Mouse (Mus musculus) heart, embryonic 10.5 days (tissue): ENCODE data around the gene Mfap3. TPM values are rescaled to one million over a fixed set of nuclear protein-coding genes. Genes with fewer than 3 reads are reported as not detected.
"Not testable (repeated sequence)": the region's sequence is repeated elsewhere in the genome, so short reads cannot be mapped to it uniquely, and the experiment has no call there.

Source experiments
- DNase-seq: peaks from one replicate; pipeline ENCODE4 v3.0.0-alpha.2; 2017; ENCODE audit warnings: low spot score
- H3K27ac ChIP-seq: fragments of 300-500 bp; sonication (generic); 2 replicates; pipeline ENCODE4 v1.5.1; 2016; ENCODE audit warnings: mild to moderate bottlenecking
- H3K27me3 ChIP-seq: fragments of 300-500 bp; sonication (generic); 2 replicates; pipeline ENCODE4 v1.6.1; 2016; ENCODE audit warnings: mild to moderate bottlenecking; ENCODE audit not compliant: poor library complexity, insufficient read depth, severe bottlenecking
- H3K36me3 ChIP-seq: fragments of 300-500 bp; sonication (generic); 2 replicates; pipeline ENCODE4 v1.6.1; 2016; ENCODE audit warnings: mild to moderate bottlenecking, moderate library complexity
- H3K4me1 ChIP-seq: fragments of 300-500 bp; sonication (generic); 2 replicates; pipeline ENCODE4 v1.6.1; 2016; ENCODE audit warnings: mild to moderate bottlenecking
- H3K4me3 ChIP-seq: fragments of 300-500 bp; sonication (generic); 2 replicates; pipeline ENCODE4 v1.5.1; 2016; ENCODE audit warnings: mild to moderate bottlenecking, moderate library complexity
- H3K9me3 ChIP-seq: fragments of 300-500 bp; sonication (generic); 2 replicates; pipeline ENCODE4 v1.6.1; 2016; ENCODE audit warnings: mild to moderate bottlenecking, moderate library complexity
- WGBS: fragments of 180-500 bp; shearing (Covaris S2); methylation state at CpG from one replicate; pipeline ENCODE4 v1.1.7; 2016; 5-methylcytosine and 5-hydroxymethylcytosine counted together
- polyA plus RNA-seq: library from polyadenylated mRNA; unstranded; fragments of >200 nt; fragmentation: Nextera tagmentation; extraction: Ambion mirVana; gene quantifications from 2 replicates; pipeline ENCODE4 v1.2.1, GENCODE M21; 2016

The Mfap3 gene
- polyA plus RNA-seq, 1 experiment from 2014 or later, result 40.8 TPM

DNA sequence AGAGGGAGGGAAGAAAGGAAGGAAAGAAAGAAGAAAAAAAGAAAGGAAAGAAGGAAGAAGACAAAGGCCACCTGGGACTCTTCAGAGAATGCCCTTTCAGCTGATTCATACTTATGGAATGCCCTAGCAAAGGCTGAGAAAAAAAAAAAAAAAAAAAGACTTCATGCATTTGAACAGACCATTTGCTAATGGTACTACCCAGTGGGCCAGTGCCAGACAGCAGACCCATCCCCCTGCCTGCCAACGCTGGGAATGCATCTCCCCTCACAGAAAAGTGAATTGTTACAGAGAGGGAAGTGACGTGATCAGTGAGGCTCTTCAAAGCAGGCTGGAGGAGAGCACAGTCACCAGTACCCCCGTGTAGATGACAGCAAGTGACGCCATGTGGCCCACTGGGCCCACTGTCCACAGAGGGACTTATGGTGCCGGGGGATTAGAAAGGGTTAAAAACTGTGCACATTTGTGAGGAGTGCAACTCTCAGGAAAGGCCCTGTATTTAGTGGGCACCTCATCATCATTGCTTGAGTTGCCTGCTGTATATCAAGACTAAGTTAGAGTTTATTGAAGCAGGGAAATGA is 21.5 kb downstream of the Mfap3 start:
- no peak for DNase-seq
- Histone ChIP-seq H3K4me3 (no peak overlapping the region), H3K27ac (no peak overlapping the region), H3K4me1 (no peaks in the 10 kb centered on the region), H3K27me3 (no peaks in the 10 kb centered on the region), H3K9me3 (no peaks in the 10 kb centered on the region), H3K36me3 (no peaks in the 10 kb centered on the region)
- WGBS, result 71% methylated on average over 5 of the region's 5 CpGs

DNA sequence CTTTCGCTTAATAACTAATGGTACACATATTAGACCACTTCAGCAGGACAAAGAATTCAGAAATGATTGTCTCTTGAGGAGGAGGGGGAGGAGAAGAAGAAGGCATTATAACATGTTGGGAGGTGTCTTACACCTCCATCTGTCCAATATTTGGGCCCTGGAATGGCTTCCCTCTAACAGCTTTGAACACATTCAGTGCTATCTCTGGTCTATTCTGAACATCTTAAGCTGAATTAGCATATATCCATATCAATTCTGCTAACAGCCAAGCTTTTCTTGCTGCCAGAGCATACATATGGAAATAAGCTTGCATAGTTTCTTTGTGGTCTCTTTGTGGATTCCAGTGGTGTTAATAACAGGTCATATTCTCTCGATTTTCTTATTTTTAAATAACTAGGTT is 22.2 kb downstream of the Mfap3 start:
- no peaks in the 10 kb centered on the region for H3K27me3 ChIP-seq
- no peak overlapping the region for H3K27ac ChIP-seq
- DNase-seq, result no peak
- no peak overlapping the region for H3K4me3 ChIP-seq
- no peaks in the 10 kb centered on the region for H3K4me1 ChIP-seq
- no peaks in the 10 kb centered on the region for H3K36me3 ChIP-seq
- WGBS, result 90% methylated on average over 2 of the region's 2 CpGs
- no peaks in the 10 kb centered on the region for H3K9me3 ChIP-seq

DNA sequence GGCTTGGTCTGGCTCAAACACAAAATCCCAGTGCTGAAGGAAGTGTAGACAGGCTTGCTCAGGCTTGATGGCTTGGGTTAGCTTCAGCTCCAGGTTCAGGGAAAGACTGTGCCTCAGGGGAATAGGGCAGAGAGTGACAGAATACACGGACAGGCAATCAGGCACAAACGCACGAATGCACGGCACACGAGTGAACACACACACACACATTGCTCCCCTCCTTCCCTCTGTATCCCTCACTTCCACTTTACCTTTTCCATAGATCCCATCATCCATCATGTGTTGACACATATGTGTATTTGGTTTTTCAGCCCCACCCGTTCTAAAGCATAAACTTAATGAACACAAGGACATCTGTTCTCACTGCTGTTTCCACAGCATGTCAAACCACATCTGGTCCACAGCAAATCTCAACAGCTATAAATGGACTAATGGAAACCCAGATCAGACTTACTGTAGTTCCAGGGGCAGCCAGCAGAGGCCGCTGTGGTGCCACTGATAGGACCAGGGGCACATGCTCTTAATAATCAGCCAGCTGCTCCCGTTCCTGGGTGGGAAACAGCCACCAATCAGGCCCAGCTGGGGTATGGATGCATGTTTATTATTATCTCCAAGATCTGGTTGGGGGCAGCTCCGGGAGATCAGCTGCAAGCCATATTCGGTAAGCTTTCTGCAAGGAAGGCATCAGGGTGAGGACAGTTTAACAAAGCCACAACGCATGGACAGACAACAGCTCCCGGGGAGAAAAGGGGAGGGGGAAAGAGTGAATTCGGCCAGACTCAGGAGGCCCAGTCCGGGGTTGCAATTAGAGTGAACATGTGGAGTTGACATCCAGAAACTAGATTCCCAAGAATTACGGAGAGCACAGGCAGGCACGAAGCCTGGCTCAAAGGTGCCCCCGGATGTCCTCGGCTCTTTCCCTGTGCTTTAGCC is 30.4 kb downstream of the Mfap3 start:
- peak; percentile 90 for DNase-seq
- Histone ChIP-seq H3K27ac (no peak overlapping the region), H3K27me3 (no peaks in the 10 kb centered on the region), H3K9me3 (no peaks in the 10 kb centered on the region), H3K4me3 (peak overlapping the region; percentile 22; the same call in 1 of the 2 replicates), H3K36me3 (no peaks in the 10 kb centered on the region), H3K4me1 (peaks cover 4% of the 10 kb centered on the region)
- 39% methylated on average over 18 of the region's 18 CpGs for WGBS

DNA sequence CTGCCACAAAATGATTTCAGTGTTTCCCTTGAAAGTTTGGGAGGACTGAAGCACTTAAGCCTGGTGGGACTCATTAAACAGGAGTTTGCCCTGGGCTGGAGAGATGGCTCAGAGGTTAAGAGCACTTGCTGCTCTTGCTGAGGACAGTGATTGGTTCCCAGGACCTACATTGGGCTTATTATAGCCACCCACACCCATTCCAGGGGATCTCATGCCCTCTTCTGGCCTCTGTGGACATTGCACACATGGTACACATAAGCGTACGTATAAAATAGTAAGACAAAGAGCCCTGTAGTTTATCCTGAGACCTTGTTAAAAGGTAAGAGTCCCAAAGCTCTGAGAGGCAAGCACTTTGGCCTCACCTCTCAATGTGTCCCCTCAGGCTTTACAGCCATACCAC is 31.8 kb downstream of the Mfap3 start:
- Histone ChIP-seq H3K4me1 (peaks cover 4% of the 10 kb centered on the region), H3K36me3 (no peaks in the 10 kb centered on the region), H3K27me3 (no peaks in the 10 kb centered on the region), H3K4me3 (no peak overlapping the region), H3K9me3 (no peaks in the 10 kb centered on the region), H3K27ac (no peak overlapping the region)
- 91% methylated on average over 2 of the region's 2 CpGs for whole genome bisulfite sequencing
- DNase-seq, result no peak

DNA sequence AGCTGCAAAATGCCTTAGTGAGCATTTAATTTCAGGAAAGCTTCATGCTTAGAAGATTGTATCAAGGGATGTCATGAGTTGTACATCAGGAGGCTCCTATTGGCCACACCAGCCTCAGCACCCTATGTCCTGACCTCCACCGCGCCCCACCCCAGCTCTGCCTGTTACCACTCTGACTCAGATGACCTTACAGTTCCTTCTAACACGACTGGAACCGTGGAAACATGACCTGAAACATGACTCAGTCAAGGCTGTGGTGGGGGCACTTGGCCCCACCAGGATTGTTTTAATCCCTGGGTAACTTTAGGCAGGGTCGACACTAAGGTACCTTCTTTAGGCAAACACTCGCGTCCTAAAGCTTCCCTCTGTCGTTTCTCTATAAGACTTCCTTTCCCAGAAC is 32.6 kb downstream of the Mfap3 start:
- Histone ChIP-seq H3K9me3 (no peaks in the 10 kb centered on the region), H3K4me3 (no peak overlapping the region), H3K4me1 (peaks cover 4% of the 10 kb centered on the region), H3K36me3 (no peaks in the 10 kb centered on the region), H3K27me3 (no peaks in the 10 kb centered on the region), H3K27ac (no peak overlapping the region)
- no peak for DNase-seq
- WGBS, result 83% methylated on average over 8 of the region's 8 CpGs

DNA sequence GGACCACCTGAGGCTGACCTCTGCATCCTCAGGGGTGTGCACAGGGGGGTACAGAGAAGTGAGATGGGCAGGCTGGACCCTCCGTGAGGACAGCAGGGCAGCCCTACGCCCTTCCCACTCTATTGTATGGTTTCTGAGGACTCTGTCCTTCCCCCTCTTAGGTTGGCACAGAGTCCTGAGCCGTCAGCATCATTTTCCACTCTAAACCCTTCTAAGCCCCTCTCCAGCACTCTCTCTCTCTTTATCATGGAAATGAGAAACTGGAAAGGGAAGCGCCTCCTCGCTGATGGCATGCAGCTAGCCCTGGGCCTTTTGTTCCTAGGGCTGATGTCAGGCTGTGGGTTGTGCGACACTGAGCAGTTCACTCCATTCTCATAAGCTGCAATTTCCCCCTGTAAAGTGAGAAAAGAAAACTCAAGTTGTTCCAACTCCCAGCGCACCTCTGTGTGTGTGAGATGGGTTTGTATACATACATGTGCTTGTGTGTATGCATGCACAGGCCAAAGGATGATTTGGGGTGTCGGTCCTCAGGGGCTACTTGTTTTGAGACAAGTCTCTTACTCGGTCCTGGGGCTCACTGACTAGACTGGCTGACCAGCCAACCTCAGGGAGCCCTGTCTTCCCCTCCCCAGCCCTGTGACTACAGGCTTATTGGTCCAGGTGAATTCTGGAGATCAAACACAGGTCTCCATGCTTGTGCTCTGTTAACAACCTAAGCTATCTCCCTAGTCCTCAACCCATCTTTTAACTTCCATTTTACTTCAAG is 34.7 kb downstream of the Mfap3 start:
- 60% methylated on average over 9 of the region's 9 CpGs for WGBS
- no peak for DNase-seq
- Histone ChIP-seq H3K27ac (no peak overlapping the region), H3K4me1 (peaks cover 4% of the 10 kb centered on the region), H3K27me3 (no peaks in the 10 kb centered on the region), H3K36me3 (no peaks in the 10 kb centered on the region), H3K9me3 (no peaks in the 10 kb centered on the region), H3K4me3 (no peak overlapping the region)

DNA sequence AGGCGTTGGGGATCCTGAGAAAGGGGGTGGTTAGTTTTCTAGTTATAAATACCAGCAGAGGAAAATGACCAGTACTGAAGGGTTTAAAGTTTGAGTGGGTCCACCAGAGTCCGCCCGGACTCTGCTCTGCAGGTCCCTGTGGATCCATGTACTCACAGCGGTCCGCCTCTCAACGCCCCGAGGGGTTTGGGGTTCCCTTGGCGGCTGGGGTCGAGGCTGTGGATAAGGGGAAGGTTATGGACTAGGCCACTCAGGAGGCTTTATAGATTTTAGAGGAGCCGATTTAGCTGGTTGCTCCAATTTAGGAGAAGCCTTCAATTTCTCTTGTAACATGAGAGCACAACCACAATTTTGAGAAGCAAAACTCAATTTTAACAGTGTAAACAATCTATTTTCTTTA is 39.5 kb downstream of the Mfap3 start:
- not testable (repeated sequence) for H3K9me3 ChIP-seq, H3K27ac ChIP-seq, H3K27me3 ChIP-seq, H3K4me1 ChIP-seq, DNase-seq, H3K4me3 ChIP-seq, H3K36me3 ChIP-seq
- 87% methylated on average over 10 of the region's 10 CpGs for WGBS

DNA sequence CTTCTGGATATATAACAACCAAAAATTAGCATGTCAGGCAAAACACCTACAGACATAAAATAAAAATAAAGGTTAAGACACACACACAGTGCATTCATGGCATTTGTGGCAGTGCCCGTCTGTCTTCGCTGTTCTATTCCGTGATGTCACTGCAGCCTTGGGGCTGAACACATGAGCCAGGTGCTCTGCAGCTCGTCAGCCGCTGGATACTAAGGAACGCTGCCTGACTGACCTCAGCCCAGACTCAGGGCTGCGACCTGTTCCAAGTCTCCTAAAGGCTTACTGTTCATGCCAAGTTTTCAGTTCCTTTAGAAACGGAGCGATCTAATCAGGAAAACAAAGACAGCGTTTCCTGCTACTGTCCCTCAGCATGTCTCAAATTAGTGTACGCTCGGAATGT is 46.1 kb downstream of the Mfap3 start:
- no peaks in the 10 kb centered on the region for H3K36me3 ChIP-seq
- peaks cover 21% of the 10 kb centered on the region for H3K4me1 ChIP-seq
- no peak overlapping the region for H3K27ac ChIP-seq
- no peaks in the 10 kb centered on the region for H3K9me3 ChIP-seq
- WGBS, result 54% methylated on average over 12 of the region's 12 CpGs
- H3K27me3 ChIP-seq, result peaks cover 28% of the 10 kb centered on the region; the same call in 1 of the 2 replicates
- DNase-seq, result no peak
- H3K4me3 ChIP-seq, result no peak overlapping the region

DNA sequence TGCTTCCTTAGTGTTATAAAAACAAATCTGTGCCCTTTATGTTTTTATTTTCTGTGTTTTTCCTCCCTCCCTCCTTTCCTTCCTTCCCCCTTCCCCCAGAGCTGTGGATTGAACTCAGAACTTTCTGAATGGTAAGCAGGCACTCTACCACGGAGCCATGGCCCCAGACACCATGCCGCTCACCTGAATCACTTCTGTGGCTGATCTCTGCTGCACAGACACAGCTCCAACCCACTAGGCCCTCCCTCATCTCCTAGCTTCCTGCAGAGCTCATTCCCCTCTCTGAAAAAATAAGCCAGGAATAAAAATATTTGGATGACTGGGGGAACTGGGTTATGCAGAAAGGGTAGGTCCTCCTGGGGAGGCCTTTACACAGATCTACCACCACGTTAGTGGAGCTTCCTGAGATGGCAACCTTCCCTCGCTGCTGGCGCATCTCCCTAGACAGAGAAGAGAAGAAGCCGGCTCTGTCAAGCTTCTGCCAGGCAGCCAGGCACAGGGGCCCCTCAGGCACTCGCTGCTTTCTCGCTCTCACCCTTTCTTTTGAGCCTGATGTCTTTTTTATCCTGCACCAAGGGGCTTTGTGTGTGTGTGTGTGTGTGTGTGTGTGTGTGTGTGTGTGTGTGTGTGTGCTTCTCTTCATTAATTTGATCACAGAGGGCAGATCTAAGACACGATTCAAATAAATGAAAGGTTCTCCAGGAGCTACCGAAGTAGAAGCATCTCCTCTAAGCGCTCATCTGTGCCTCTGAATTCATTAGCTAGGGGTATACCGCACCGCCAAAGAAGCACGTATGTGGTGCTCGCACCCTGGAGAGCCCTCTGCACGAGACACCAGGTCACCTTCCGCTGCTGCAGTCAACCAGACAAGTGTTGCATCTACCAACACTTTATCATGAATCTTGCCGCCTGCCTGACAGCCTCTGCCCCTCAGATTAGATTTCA is 47.9 kb downstream of the Mfap3 start:
- Histone ChIP-seq H3K27me3 (peaks cover 32% of the 10 kb centered on the region; the same call in 1 of the 2 replicates), H3K36me3 (no peaks in the 10 kb centered on the region), H3K4me3 (peak overlapping the region; percentile 22; the same call in 1 of the 2 replicates), H3K9me3 (no peaks in the 10 kb centered on the region), H3K4me1 (peaks cover 21% of the 10 kb centered on the region), H3K27ac (0 out of 2 replicates have a peak overlapping the region, but pooled peaks have one; percentile 36)
- DNase-seq, result no peak
- 29% methylated on average over 18 of the region's 18 CpGs for WGBS

DNA sequence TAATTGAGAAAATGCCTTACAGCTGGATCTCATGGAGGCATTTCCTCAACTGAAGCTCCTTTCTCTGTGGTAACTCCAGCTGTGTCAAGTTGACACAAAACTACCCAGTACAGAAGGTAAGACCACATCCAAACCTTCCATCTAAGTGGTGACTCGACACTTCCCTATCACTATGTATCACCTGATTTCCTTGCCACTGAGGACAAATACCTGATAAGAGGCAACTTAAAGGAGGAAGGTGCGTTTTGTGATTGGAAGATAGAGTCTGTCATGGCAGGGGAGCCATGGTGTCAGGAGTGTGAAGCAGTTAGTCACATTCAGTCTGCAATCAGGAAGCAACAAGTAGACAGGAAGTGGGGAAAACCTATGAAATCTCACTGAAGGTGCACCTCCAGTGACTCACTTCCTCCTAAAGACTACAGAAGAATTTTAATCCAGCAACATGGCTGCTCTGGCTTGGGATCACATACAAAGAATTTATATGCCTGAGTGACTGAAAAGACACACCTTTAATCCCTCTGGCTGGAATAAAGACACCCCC is 50.6 kb downstream of the Mfap3 start:
- DNase-seq, result no peak
- Histone ChIP-seq H3K9me3 (no peaks in the 10 kb centered on the region), H3K4me3 (no peak overlapping the region), H3K27me3 (peaks cover 47% of the 10 kb centered on the region), H3K36me3 (no peaks in the 10 kb centered on the region), H3K4me1 (peaks cover 37% of the 10 kb centered on the region), H3K27ac (no peak overlapping the region)
- 77% methylated on average over 2 of the region's 2 CpGs for WGBS

DNA sequence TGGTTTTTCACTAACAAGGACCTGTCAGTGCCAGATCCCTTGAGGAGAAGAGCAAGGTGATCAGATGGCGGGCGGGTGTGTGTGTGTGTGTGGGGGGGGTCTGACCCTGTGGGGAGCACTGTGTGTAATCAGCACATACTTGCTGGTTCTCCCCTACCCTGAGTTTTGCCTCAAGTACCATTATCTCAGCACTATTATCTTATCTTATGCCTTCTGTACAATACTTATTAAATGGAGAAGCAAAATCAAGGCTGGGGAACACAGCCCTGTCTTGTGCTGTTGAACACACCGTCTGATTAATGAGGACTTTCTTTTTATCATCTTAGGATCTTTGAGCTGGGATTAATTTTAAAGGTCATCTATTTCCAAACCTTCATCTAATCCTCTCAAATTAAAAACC is 52.6 kb downstream of the Mfap3 start:
- no peaks in the 10 kb centered on the region for H3K36me3 ChIP-seq

More for the DNA sequence above, 52.6 kb downstream of the Mfap3 start:
- Histone ChIP-seq H3K27ac (no peak overlapping the region), H3K9me3 (no peaks in the 10 kb centered on the region), H3K4me3 (no peak overlapping the region), H3K4me1 (peaks cover 39% of the 10 kb centered on the region), H3K27me3 (peaks cover 34% of the 10 kb centered on the region)
- no peak for DNase-seq
- 77% methylated on average over 3 of the region's 3 CpGs for WGBS
